Mouse (Mus musculus) large intestine, adult 2 months (tissue): ENCODE results near the gene Nfkb1. TPM values are rescaled to one million over a fixed set of nuclear protein-coding genes. Genes with fewer than 3 reads are reported as not detected.

ENCODE experiments used
- DNase-seq: peaks from one replicate; pipeline ENCODE4 v3.0.0-alpha.2; 2012; ENCODE audit warnings: low read depth, low spot score
- WGBS: fragments of 180-500 bp; shearing (Covaris S2); methylation state at CpG from one replicate; pipeline ENCODE4 v1.1.7; 2018; 5-methylcytosine and 5-hydroxymethylcytosine counted together
- polyA plus RNA-seq: library from polyadenylated mRNA; depleted of rRNA; stranded (reverse); fragments of >200 nt; gene quantifications from 2 replicates; pipeline ENCODE4 v1.2.3, GENCODE M21; 2012

Nfkb1 gene
- polyA plus RNA-seq, 1 experiment: 69.9 TPM

DNA sequence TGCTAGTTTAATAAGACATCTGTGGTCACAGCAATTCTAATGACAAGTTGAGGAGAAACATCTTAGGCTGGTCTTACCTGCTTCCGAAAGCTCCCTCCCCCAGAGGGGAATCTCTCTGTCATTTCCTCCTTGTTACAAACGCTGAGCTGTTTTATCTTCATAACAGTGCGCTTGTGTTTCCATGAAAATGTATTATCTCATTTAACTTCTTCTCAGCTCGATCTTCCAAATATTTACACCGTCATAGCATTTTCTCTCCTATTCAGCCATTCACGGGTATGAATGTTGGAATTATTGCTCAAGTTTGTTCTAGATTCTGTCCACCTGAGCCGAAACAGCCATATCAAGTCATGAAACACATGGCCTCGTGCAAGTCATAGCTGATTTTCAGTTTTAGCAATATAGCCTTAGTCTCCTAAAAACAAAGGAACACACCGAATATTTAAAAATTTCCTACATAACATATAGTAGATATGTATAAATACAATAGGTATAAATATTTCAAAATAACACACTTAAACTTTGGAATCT lies 19.8 kb upstream of the Nfkb1 start:
- WGBS: 85% methylated on average over 9 of the region's 9 CpGs

DNA sequence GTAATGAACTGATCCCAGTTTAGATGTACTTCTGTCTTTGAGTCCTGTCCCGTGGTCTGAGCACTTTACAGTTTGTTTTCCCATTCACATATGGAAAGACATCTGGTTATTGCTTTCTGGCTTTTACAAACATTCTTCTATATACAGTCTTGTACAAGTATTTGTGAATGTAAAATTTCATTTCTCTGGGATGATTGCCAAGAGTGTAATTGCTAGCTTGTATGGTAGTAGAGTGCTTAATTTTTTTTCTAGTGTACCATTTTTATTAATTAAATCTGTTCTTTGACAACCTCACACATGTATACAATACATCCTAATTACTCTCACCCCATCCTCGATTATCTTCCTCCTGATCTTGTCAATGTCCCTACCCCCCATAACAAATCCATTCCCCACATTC lies 12.0 kb upstream of the Nfkb1 start:
- DNase-seq: no peak
- 36% methylated on average over 2 of the region's 2 CpGs for WGBS

More for the DNA sequence above, 19.8 kb upstream of the Nfkb1 start:
- DNase-seq: no peak

DNA sequence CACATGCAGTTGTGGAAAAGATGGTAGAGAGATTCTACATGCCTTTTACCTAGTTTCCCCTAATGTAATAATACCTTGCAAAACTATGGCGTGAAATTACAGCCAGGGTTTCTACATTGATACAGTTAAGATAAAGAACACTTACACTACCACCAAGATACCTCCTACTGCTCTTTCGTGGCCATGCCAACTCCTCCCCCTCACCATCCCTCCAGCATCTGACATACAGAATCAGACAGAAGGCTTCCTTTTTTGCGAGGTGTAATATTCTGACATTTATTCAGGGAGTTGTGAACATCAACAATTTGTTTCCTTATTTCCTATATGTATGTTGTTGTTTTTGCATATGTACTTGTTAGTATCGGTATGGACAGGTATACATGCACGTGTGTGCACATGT lies 11.3 kb upstream of the Nfkb1 start:
- WGBS: 88% methylated on average over 5 of the region's 5 CpGs
- DNase-seq: no peak

DNA sequence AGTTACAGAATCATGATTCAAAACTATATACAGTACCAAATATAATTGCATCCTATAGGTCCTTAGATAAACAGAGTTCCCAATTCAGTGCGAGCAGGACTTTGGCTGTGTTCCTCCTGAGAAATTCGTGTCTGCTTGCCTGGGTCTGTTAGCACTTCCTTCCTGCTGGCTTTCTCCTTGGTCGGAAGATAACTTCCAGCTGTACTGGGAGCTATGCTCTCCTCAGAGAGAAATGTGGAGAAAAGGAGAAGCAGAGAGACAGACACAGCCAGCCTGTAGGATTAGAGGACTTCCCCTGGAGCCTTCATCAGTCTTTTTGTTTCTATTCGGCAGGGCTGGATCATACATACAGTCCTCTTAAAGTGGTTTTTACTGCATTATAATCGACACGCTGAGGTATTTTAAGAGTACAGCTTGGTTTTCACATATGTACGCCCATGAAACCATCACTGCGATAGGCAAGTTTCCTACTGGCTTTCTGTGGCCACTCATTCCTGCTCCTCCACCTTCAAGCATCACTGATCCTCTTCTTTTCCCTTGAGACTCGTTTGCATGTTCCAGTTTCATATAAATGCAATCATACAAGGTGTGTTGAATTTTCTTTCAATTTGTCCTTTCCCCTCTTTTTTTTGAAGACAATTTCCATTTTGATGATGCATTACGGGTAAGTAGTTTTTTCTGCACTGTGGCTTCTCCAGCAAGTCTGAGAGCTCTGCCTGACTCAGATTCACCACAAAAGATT lies 8.3 kb upstream of the Nfkb1 start:
- 51% methylated on average over 10 of the region's 10 CpGs for WGBS

DNA sequence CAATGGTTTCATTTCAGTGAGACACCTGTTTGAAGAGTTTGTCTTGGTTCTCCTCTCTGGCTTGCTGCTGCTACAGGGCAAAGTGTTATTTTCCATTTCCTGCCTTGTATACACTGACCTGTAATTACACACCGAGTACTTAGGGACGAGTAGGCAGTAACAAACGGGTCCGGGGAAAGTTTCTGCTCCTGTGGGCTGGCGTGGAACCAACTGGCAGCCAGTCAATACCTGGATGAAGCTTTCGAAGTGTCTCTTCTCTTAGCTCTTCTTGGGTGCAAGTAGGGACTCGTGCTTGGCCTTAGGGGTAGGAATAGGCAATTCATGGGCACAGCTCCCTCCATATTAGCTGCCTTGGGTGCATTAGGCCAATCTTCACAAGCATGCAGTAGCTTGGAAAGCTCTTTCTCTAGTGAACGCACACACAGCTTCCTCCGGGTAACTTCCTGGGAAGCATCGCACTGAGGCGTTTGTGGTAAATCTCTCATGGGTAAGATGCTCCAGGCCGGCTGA lies 7.2 kb upstream of the Nfkb1 start:
- WGBS: 32% methylated on average over 12 of the region's 12 CpGs
- DNase-seq: no peak

More for the DNA sequence above, 8.3 kb upstream of the Nfkb1 start:
- DNase-seq: no peak

DNA sequence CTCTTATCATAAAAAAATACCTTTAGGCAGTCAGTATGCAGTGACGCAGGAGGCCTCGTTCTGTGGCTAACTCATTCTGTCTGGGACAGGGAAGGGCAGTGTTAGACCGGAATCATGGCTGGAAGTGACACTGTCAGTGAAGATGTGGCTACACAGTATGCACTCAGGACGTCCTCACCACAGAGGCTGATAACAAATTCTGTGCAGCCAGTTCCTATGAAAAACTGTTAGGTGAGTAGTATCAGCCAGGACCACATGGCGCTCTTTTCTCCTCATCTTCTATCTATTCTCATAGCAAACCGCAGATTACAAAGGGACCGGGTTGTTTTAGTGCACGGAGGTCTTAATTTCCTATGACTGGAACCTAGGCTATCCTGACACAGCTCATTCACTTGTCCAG lies 4.9 kb upstream of the Nfkb1 start:
- WGBS: 95% methylated on average over 8 of the region's 8 CpGs
- no peak for DNase-seq

DNA sequence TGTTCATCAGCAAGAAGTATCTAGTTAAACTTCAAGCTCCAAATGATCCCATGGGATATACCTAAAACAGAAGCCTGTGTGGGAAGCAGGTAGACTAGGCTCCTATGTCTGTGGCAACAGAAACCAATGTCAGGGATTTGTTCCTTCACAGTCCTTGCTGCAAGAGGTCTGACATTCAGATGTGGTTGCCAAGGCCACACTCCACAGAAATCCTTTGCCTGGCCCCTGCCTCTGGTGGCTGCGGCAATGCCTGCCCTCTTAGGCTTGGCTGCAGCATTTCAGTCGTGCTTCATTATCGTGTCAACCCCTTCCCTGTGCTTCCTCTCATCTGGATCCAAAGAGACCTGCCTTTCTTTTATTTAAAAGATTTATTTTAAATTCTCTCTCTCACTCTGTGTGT lies 1.7 kb upstream of the Nfkb1 start:
- no peak for DNase-seq
- 74% methylated on average over 3 of the region's 3 CpGs for WGBS

DNA sequence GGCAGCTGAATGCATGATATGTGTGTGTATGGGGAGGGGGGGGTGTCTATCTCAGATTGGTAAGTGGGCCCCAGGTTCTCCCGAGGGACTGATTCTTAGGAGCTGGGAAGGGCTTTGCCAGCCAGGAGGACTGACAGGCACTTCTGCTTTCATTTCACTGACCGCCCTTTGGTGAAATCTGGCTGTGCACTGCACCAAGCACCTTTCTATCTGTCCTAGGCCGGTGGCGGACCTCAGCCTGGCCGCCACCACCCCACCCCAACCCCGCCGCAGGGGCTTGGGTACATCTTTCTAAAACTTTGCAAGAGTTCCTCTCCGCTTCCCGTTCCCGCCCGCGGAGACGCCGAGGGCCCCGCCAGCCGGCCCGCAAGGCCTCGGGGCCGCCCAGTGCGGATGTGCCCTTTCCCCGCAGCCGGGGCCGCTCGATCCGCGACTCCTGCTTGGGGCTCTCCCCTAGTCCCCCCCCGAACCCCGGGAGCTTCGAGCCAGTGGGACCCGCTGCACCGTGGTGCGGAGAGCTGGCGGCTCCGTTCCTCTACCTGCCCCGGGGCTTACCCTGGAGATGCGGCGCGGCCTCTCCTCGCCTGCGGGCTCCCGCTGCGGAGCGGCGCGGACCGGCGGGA lies 668 bp downstream of the Nfkb1 start:
- DNase-seq: no peak
- WGBS: 2% methylated on average over 47 of the region's 47 CpGs

DNA sequence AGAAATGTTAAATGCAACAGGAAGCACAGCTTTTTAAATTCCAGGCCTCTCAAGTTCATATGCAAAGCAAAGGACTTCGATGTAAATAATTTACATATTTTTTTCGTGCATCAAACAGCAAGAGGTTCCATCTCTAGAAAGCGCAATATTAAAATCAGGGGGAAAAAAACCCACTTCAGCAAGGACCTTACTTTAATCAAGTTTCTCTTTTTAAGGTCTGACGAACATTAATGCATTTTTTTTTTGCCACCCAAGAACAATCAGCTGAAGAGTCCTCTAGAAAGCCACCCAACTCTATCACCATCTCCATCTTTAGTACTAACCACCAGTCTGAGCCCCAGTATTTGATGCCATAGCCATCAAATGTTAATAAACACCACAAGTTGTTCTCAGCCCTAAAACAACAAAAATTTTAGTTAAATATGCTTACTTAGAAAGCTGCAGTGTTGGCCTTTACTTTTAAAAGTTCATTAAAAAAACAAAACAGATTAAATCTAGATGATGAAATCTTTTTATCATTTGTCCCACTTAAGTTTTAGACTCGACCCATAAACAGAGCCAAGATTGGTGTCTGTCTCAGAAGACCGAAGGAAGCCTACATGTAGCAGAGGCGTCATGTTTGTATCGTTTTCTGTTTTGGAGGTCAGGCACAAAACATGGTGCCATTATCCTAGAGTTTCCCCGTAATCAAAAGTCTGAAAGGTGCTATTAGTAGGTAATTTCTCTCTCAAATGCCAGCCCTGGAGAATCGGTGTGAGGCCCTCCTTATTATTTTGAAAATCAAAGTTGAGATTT lies 1.4 kb downstream of the Nfkb1 start:
- DNase-seq: no peak
- WGBS: 12% methylated on average over 10 of the region's 10 CpGs

DNA sequence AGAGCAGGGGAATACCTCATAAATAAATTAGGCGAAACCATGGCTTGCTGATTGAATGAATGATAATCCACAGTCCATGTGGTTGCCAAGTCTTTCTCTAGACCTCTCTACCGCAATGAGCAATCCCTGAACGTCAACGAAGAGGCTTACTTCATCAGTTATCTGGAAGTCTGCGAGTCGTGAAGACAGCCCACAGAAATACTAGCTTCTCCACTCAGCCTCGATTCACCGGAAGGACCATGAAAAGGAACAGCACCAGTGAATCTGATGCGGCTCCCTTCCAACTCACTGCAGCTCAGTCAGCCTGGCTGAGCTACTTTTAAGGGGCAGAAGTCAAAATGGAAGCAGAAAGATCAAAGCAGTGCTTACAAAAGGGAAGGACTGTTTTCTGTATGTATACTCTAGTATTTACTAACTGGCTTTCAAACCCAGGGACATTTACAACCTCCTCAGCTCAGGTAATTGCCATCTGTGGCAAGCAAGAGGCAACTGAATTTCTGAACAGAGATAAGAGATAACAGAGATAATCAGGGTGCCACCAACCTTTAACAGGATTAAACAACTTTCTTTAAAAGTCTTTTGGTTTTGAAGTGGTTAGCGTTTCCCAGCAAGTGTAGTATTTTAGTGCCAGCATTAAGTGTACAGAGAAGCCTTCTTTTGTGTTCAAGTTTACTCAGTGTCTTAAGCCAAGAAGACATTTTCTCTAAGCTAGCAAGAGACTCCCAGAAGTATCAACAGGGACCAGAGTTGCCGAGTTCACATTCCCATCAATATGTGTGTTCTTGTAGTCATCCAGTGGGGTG lies 2.2 kb downstream of the Nfkb1 start:
- 8% methylated on average over 11 of the region's 11 CpGs for WGBS
- DNase-seq: no peak

DNA sequence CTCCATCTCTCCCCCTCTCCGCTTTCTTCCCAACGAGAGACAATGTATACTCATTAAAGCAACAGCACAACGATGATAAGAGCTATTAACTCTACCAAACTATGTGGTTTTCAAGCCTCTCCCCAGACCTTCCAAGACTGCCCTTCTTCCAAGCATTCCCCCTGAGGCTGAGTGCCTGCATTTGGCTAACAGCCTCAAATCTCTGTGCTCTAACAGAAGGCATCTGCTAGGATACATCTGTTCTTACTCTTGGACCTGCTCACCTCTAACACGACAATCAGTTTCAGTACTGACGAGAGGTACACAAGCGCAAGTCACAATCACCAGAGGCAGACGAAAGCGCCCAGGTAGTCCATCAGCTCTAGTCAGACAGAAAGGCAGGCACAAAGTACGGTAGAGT lies 3.4 kb downstream of the Nfkb1 start:
- DNase-seq: no peak
- 44% methylated on average over 9 of the region's 9 CpGs for WGBS

DNA sequence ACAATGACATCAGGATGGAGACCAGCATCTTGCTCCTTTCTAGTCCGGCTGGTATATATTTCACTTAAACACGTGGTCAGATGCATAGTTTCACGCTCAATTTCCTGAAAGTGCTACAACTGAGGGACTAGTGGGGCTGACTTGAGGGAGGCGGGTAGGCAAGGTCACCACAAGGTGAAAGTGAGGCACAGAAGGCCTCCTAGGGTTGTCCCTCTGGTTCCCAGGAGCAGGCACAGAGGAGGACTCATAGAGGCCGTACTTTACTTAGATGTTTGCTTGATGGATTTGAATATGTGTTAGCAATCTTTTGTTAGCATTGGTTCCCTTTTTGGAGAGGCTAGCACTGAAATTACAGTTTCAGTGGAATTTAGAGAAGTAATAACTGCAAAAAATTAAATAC lies 4.9 kb downstream of the Nfkb1 start:
- WGBS: 75% methylated on average over 5 of the region's 5 CpGs
- no peak for DNase-seq

DNA sequence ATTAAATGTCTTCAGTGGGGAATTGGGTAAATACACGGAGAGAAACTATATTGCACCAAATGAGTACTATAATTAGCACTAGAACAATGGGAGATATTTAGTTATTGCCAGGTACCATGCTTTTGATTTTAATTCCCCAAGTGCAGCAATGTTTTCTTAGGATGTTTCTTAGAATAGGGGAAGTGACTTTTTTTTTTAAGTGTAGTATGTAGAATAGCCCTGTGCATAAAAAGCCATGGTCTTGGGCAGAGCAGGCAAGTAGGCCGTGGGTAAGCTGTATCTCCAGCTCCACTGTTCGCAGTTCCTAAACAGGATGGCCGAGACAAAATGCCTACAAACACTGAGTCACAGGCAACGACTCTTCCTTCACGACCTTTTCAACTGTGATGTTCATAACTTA lies 8.1 kb downstream of the Nfkb1 start:
- DNase-seq: no peak
- WGBS: 47% methylated on average over 6 of the region's 6 CpGs

DNA sequence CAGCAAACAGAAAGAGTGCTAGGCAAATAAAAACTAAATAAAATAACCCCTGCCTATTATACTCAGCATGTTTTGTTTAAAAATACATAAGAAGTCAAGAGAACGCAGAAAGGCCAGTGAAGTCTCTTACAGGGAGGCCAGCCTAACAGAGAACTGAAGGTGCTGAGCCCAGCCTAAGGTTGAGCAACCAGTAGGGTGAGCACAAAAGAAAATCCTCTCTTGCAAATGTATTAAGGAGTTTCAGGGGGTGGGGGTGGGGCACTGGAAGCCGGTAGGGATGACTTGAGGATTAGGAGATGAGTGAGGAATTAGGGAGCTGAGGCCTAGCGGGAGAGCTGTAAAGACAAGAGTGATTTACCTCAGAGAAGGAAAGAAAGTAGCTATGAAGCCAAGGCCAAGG lies 9.1 kb downstream of the Nfkb1 start:
- WGBS: 66% methylated on average over 3 of the region's 3 CpGs
- DNase-seq: no peak

DNA sequence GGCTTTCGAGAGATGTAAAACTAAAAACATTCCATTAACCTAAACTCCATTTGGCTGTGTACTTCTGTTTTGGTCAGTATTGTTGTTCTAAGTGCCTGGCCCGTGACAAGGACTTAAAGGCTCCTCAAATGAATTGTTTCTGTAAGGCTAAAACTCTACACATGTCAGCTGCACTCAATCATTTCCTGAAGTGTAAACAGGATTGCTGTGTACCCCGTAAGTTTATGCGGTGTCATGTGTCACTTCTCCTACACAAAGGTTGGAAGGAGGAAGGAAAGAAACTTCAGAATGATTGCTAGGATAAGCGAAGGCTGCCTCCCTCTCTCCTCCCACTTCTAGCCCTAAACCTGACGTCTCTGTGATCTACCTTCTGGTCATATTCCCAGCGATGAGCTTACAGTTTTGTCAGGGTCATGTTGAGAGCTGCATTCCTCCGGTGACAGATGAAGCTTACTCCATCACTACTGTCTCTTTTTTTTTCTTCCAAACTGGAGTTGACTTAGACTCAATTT lies 10.0 kb downstream of the Nfkb1 start:
- 48% methylated on average over 8 of the region's 8 CpGs for WGBS
- no peak for DNase-seq

DNA sequence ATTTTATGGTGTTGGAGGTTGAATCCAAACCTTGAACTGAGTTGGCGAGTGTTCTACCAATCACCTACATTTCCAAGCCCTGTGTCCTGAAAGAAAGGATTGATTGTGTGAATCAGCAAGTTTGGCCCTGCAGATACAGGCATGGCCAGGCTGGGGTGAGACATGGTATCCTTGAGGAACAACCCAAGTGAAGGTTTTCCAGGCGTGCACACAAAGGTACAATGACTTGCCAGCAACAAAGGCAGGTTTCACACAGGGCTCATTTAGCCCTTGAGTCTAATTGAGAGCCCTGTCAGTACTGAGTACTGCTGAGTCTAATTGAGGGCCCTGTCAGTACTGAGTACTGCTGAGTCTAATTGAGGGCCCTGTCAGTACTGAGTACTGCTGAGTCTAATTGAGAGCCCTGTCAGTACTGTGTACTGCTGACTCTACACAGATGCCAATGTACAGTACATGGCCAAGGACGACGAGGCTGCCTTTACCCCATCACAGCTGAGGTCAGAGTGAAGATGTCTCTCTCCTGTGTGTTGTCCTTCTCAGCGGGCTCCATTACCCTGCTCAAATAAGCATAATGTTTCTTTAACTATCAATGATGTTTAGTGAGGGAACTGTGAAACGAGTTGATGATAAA lies 11.0 kb downstream of the Nfkb1 start:
- WGBS: 83% methylated on average over 6 of the region's 6 CpGs
- no peak for DNase-seq

DNA sequence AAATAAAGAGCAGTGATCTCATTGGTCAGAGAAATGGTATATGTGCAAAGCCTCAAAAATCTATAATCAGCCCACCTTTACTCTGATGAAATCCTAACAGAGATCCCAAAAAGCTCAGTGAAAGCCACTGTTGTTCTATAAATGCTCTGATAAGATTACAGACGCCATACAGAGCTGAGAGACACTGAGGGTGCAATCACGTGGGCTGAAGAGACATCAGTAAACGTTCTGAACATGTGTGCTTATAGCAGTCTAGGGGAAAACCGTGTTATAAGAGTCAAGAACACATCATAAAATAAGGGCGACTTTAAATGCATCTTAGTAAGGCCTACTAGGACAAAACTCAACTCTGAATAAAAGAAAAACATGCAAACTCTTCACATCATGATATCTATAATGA lies 14.3 kb downstream of the Nfkb1 start:
- 30% methylated on average over 5 of the region's 5 CpGs for WGBS
- no peak for DNase-seq

DNA sequence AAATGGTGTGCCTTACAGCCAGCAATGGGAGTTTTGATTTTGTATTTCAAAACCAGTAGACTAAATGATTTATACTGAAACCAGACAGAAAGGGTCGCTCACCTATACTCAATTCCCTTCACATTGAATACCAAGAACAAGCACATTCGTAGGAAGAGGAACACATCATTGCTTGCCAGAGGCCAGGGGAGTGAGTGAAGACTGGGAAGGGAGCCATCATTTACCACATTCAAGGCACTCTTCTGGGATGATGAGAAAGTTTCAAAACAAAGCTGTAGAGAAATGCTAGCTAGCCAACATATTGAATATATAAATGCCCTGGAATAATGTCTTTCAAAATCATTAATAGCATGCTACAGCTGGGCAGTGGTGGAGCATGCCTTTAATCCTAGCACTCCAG lies 15.0 kb downstream of the Nfkb1 start:
- WGBS: 55% methylated on average over 2 of the region's 2 CpGs

DNA sequence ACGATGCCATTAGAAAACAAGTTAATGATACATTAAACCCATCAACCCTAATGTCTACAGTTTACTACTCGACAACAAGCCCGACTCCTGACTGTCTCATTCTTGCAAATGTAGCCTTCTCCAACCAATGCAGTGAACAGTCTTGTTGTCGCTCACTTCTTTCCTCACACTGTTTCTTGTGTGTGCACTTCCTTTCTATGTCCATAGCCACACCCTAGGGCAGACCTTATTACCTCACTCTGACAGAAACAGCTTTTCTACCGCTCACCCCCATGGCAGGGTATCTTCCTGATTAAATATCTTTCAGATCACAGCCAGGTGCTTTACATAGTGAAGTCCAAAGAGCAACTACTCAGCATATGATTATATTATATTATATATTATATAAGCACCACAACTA lies 15.9 kb downstream of the Nfkb1 start:
- DNase-seq: no peak
- 23% methylated on average over 5 of the region's 5 CpGs for WGBS

More for the DNA sequence above, 15.0 kb downstream of the Nfkb1 start:
- no peak for DNase-seq
